Mouse (Mus musculus): ENCODE measurements around the gene A730061H03Rik. TPM values are rescaled to one million over a fixed set of nuclear protein-coding genes. Genes with fewer than 3 reads are reported as not detected.
A peak's percentile ranks its signal among the peaks of the same experiment; 100 is the strongest.

Gene A730061H03Rik
- polyA plus RNA-seq, 2 experiments, result 0.67 to 0.74 TPM

DNA sequence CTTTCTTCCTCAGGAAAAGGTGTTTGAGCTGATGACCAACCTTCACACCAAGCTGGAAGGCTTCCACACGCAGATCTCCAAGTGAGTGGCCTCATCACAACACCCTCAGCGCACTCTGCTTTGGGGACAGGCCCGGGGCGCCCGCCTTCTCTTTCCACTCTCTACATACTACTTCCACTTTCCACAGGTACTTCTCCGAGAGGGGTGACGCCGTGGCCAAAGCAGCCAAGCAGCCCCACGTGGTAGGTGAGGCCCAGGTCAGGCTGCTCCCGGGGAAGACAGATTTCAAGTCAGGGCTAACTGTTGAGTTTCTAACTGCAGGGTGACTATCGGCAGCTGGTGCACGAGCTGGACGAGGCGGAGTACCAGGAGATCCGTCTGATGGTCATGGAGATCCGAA, 20.5 kb upstream of the A730061H03Rik start:
- Histone ChIP-seq H3K36me3 (ENCODE audit: control insufficient read depth, insufficient read depth, low read length) (peaks cover 19% of the 10 kb centered on the region), H3K9ac (ENCODE audit: low read depth, low read length, severe bottlenecking) (no peak overlapping the region), H3K4me3 (replicated peaks; ENCODE audit: low read length) (no peak overlapping the region), H3K4me2 (replicated peaks; ENCODE audit: low read depth, low read length, severe bottlenecking) (no peak overlapping the region), H3K27ac (replicated peaks; ENCODE audit: low read depth, low read length) (no peak overlapping the region), H3K4me1 (ENCODE audit: control insufficient read depth, insufficient read depth, low read length) (peaks cover 9% of the 10 kb centered on the region), H3K9me3 (ENCODE audit: control insufficient read depth, low read length) (no peaks in the 10 kb centered on the region), H3K27me3 (ENCODE audit: control insufficient read depth, insufficient read depth, low read length) (no peaks in the 10 kb centered on the region)
- no peak for DNase-seq (ENCODE audit: low spot score)
- 94% methylated on average over 16 of the region's 16 CpGs for WGBS
- TF ChIP-seq POLR2A (IDR thresholded peaks at IDR 0.05; ENCODE audit: borderline replicate concordance, extremely low read depth, insufficient read depth, insufficient read length), result no peak
- no peak for ATAC-seq (ENCODE audit: low FRiP score, low read depth)

DNA sequence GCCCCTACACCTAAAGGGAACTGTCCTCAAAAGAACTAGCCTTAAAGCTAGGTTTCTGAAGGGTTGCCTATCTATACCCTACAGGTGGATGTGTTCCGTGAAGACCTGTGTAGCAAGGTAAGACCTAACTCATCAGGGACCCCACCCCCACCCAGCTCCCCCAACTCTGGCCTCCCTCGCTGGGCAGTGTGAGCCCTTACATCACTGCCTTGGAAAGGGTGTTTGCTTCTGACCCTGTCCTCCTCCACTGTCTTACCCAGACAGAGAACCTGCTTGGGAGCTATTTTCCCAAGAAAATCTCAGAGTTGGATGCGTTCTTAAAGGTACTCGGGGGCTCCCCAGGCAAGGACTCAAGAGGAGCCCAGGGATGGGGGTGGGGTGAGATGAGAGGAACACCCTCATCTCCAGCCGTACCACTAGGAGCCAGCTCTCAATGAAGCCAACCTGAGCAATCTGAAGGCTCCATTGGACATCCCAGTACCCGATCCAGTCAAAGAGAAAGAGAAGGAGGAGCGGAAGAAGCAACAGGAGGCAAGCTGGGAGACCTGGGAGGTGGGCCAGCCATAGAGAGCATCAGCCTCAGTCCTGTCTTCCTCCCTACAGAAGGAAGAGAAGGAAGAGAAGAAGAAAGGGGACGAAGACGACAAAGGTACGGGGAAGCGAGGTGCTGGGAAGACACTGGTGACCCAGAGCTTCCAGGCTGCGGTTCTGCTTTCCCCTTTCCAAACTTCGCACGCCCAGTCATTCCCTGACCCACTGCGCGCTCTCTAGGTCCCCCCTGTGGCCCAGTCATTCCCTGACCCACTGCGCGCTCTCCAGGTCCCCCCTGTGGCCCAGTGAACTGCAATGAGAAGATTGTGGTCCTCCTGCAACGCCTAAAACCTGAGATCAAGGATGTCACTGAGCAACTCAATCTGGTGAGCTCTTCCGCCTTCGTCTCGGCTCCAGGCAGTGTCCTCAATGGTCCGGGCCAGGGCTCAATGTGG, 19.6 kb upstream of the A730061H03Rik start:
- Histone ChIP-seq H3K27me3 (ENCODE audit: control insufficient read depth, insufficient read depth, low read length) (no peaks in the 10 kb centered on the region), H3K9me3 (ENCODE audit: control insufficient read depth, low read length) (no peaks in the 10 kb centered on the region), H3K27ac (replicated peaks; ENCODE audit: low read depth, low read length) (no peak overlapping the region), H3K36me3 (ENCODE audit: control insufficient read depth, insufficient read depth, low read length) (peaks cover 19% of the 10 kb centered on the region), H3K4me3 (replicated peaks; ENCODE audit: low read length) (no peak overlapping the region), H3K4me2 (replicated peaks; ENCODE audit: low read depth, low read length, severe bottlenecking) (no peak overlapping the region), H3K9ac (ENCODE audit: low read depth, low read length, severe bottlenecking) (no peak overlapping the region), H3K4me1 (ENCODE audit: control insufficient read depth, insufficient read depth, low read length) (peaks cover 9% of the 10 kb centered on the region)
- TF ChIP-seq POLR2A (IDR thresholded peaks at IDR 0.05; ENCODE audit: borderline replicate concordance, extremely low read depth, insufficient read depth, insufficient read length), result no peak
- DNase-seq (ENCODE audit: low spot score) (no peak), ATAC-seq (ENCODE audit: low FRiP score, low read depth) (no peak)
- WGBS, result 80% methylated on average over 23 of the region's 23 CpGs

DNA sequence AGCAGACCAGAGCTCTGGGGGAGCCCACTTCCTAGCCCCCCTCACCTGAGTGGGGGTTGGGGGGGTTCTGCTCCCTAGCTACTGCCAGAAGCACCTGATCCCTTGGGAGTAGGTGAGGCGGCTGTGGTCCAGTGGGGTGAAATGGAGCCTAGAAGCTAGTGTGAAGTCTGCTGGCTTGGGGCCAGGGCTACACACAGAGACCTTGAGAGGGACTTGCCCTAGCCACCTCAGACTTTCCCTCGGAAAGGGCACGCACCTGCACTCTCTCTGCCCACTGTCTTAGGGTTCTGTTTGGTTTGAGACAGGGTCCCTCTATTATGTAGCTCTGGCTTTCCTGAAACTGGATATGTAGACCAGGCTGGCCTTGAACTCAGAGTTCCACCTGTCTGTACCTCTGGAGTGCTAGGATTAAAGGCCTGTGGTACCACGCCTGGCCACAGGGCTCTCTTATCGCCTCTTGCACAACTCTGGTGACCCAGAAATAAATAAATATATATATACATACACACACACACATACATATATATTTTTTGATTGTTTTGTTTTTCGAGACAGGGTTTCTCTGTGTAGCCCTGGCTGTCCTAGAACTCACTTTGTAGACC, 18.6 kb upstream of the A730061H03Rik start:
- Histone ChIP-seq H3K9ac (ENCODE audit: low read depth, low read length, severe bottlenecking) (peak overlapping the region; percentile 79), H3K4me1 (ENCODE audit: control insufficient read depth, insufficient read depth, low read length) (peaks cover 9% of the 10 kb centered on the region), H3K9me3 (ENCODE audit: control insufficient read depth, low read length) (no peaks in the 10 kb centered on the region), H3K4me2 (replicated peaks; ENCODE audit: low read depth, low read length, severe bottlenecking) (peak overlapping the region; percentile 84), H3K36me3 (ENCODE audit: control insufficient read depth, insufficient read depth, low read length) (peaks cover 19% of the 10 kb centered on the region), H3K27me3 (ENCODE audit: control insufficient read depth, insufficient read depth, low read length) (no peaks in the 10 kb centered on the region), H3K27ac (replicated peaks; ENCODE audit: low read depth, low read length) (peak overlapping the region; percentile 69; the same call in 1 of the 2 replicates), H3K4me3 (replicated peaks; ENCODE audit: low read length) (peak overlapping the region; percentile 78)
- TF ChIP-seq POLR2A (IDR thresholded peaks at IDR 0.05; ENCODE audit: borderline replicate concordance, extremely low read depth, insufficient read depth, insufficient read length), result no peak
- ATAC-seq (ENCODE audit: low FRiP score, low read depth) (peak; percentile 14), DNase-seq (ENCODE audit: low spot score) (no peak)
- WGBS, result 23% methylated on average over 6 of the region's 6 CpGs

DNA sequence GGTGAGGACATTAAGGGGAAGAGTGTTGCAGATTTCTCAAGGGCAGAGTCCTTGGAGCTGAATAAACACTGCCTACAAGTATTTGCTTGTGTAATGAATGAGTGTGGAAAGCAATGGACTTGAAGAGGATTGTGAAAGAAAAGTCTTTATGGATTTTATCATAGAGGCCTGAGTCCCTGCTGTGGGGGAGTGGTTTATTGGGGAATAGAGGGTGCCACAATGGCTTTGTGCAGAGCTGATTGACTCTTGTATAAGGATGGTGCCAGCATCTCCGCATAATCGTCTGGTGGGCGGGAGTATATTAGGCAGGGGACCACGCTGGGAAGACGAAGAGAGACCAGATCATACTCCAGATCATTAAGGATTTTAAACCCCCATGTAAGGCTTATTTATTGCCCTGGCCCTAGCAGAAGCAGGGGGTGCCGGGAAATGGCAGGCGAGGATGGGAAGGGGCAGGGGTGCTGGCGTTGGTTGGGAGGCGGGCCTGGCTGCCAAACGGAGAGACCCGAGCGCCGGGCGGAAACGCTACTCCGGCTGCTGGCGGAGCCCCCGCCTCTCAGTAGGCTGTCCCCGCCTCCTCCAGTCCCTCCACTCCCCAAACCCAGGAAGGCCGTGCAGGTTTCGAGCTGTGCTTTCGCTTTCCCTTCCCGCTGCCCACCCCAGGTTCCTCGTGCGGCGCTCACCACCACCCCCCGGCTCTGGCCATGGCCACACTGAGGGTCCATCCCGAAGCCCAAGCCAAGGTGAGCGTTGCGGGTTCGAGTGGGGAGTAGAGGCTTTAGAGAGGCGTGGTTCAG, 17.9 kb upstream of the A730061H03Rik start, which contains the start of gene Psme1:
Gene Psme1 (plus strand): TSS at position 253 of the 797 bp plus-strand sequence.
- peak; percentile 91 for DNase-seq (ENCODE audit: low spot score)
- H3K9me3 ChIP-seq (ENCODE audit: control insufficient read depth, low read length), result no peaks in the 10 kb centered on the region
- H3K27ac ChIP-seq (replicated peaks; ENCODE audit: low read depth, low read length), result peak within 1 kb of the TSS; percentile 69; the same call in 1 of the 2 replicates
- 1% methylated on average over 29 of the region's 32 CpGs for WGBS
- peak; percentile 88 for ATAC-seq (ENCODE audit: low FRiP score, low read depth)
- 0 out of 2 replicates have a peak, but pooled peaks have one; percentile 12 for TF ChIP-seq POLR2A (IDR thresholded peaks at IDR 0.05; ENCODE audit: borderline replicate concordance, extremely low read depth, insufficient read depth, insufficient read length)
- peak within 1 kb of the TSS; percentile 78 for H3K4me3 ChIP-seq (replicated peaks; ENCODE audit: low read length)
- H3K4me2 ChIP-seq (replicated peaks; ENCODE audit: low read depth, low read length, severe bottlenecking), result peak within 1 kb of the TSS; percentile 84
- H3K36me3 ChIP-seq (ENCODE audit: control insufficient read depth, insufficient read depth, low read length), result peaks cover 19% of the 10 kb centered on the region
- H3K27me3 ChIP-seq (ENCODE audit: control insufficient read depth, insufficient read depth, low read length), result no peaks in the 10 kb centered on the region
- peaks cover 9% of the 10 kb centered on the region for H3K4me1 ChIP-seq (ENCODE audit: control insufficient read depth, insufficient read depth, low read length)
- H3K9ac ChIP-seq (ENCODE audit: low read depth, low read length, severe bottlenecking), result peak within 1 kb of the TSS; percentile 79

Data from limb, embryonic 14.5 days (tissue).